Mouse (Mus musculus): Measurements from ENCODE around the gene Baz2b.

The Baz2b gene

GRCm38 (mm10) chr2:60086197-60086903 is 123.3 kb downstream of the Baz2b start:
- no peak for DNase-seq

GRCm38 (mm10) chr2:60084823-60085222 is 124.8 kb downstream of the Baz2b start:
- no peak for DNase-seq

- DNase-seq = no peak
Observed at GRCm38 (mm10) chr2:60082984-60083636, 126.5 kb downstream of the Baz2b start.

- DNase-seq = no peak
Observed at GRCm38 (mm10) chr2:60082225-60082624, 127.4 kb downstream of the Baz2b start.

GRCm38 (mm10) chr2:60080831-60081230 is 128.8 kb downstream of the Baz2b start:
- DNase-seq = no peak

GRCm38 (mm10) chr2:60077631-60078030 is 132.0 kb downstream of the Baz2b start:
- no peak for DNase-seq

GRCm38 (mm10) chr2:60076800-60077199 is 132.8 kb downstream of the Baz2b start:
- no peak for DNase-seq

GRCm38 (mm10) chr2:60076025-60076424 is 133.6 kb downstream of the Baz2b start:
- no peak for DNase-seq

- peak; percentile 62 for DNase-seq
Observed at GRCm38 (mm10) chr2:60073798-60074197, 135.8 kb downstream of the Baz2b start.

GRCm38 (mm10) chr2:60071813-60072212 is 137.8 kb downstream of the Baz2b start:
- peak; percentile 20 for DNase-seq

GRCm38 (mm10) chr2:60070938-60071337 is 138.7 kb downstream of the Baz2b start:
- DNase-seq = no peak

GRCm38 (mm10) chr2:60068468-60068867 is 141.2 kb downstream of the Baz2b start:
- DNase-seq = no peak

GRCm38 (mm10) chr2:60065415-60065814 is 144.2 kb downstream of the Baz2b start:
- no peak for DNase-seq

- no peak for DNase-seq
Observed at GRCm38 (mm10) chr2:60060185-60060775, 149.4 kb downstream of the Baz2b start.

GRCm38 (mm10) chr2:60059300-60059699 is 150.3 kb downstream of the Baz2b start:
- peak; percentile 52 for DNase-seq

GRCm38 (mm10) chr2:60056043-60056442 is 153.6 kb downstream of the Baz2b start:
- no peak for DNase-seq

GRCm38 (mm10) chr2:60054808-60055535 is 154.7 kb downstream of the Baz2b start:
- DNase-seq = no peak

- DNase-seq = no peak
Observed at GRCm38 (mm10) chr2:60053222-60054010, 156.2 kb downstream of the Baz2b start.

- DNase-seq = no peak
Observed at GRCm38 (mm10) chr2:60050667-60051460, 158.8 kb downstream of the Baz2b start.

- DNase-seq = no peak
Observed at GRCm38 (mm10) chr2:60049889-60050288, 159.8 kb downstream of the Baz2b start.

GRCm38 (mm10) chr2:60049351-60049750 is 160.3 kb downstream of the Baz2b start:
- no peak for DNase-seq

GRCm38 (mm10) chr2:60045995-60046394 is 163.6 kb downstream of the Baz2b start:
- no peak for DNase-seq
